Mouse (Mus musculus): ENCODE measurements around the gene Olfr1291-ps1. TPM values are rescaled to one million over a fixed set of nuclear protein-coding genes. Genes with fewer than 3 reads are reported as not detected.

Gene Olfr1291-ps1
- not detected in 2 replicates for polyA plus RNA-seq (2012; rRNA removed)

DNA sequence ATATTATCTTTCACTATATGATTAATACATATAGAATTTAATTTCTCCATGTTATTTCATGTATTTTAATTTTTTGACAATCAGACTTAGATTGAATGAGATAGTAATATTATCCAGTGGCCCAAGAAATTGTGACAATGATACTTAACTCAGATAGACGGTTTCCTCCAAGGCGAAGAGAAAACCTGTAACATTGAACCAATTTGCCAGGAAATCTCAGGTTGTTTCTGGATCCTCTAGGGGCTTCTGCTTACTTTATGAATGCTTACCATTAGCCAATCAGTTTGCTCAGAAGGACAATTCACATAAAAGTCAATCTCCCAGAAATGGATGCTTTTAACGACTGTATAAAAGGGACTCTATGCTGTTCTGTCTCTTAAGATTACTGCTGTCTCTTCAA, at the start of gene Olfr1291-ps1:
Gene Olfr1291-ps1, plus strand, starts transcription at position 301 of the 400 bp plus-strand sequence.
- no peak for TF ChIP-seq POLR2A (IDR thresholded peaks at IDR 0.05; ENCODE audit: borderline replicate concordance, extremely low read depth, insufficient read depth, insufficient read length, poor library complexity, severe bottlenecking)
- no peak for TF ChIP-seq CTCF (IDR thresholded peaks at IDR 0.05; ENCODE audit: borderline replicate concordance, extremely low read depth, insufficient read depth, insufficient read length)
- no peak for DNase-seq (ENCODE audit: low read depth)

DNA sequence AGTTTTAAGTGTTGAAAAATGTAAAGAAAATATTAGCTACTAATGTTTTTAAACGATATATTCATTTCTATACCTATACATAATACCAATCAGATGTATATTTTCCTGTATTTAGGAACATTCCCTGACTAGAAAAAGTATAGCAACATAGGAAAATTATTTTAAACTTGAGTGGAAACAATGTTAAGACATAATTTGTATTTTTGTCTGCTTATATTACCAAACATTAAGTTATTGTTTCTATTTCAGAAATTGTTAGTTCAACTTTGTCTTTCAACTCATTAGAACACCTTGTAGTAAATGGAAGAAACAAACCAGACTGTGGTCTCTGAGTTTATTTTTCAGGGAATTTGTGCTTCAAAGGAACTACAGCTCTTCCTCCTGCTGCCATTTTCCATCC, 48.1 kb upstream of the Olfr1291-ps1 start, which contains the start of gene Olfr1287:
Gene Olfr1287, plus strand, starts transcription at position 301 of the 400 bp plus-strand sequence.
- TF ChIP-seq CTCF (IDR thresholded peaks at IDR 0.05; ENCODE audit: borderline replicate concordance, extremely low read depth, insufficient read depth, insufficient read length): no peak
- no peak for TF ChIP-seq POLR2A (IDR thresholded peaks at IDR 0.05; ENCODE audit: borderline replicate concordance, extremely low read depth, insufficient read depth, insufficient read length, poor library complexity, severe bottlenecking)

DNA sequence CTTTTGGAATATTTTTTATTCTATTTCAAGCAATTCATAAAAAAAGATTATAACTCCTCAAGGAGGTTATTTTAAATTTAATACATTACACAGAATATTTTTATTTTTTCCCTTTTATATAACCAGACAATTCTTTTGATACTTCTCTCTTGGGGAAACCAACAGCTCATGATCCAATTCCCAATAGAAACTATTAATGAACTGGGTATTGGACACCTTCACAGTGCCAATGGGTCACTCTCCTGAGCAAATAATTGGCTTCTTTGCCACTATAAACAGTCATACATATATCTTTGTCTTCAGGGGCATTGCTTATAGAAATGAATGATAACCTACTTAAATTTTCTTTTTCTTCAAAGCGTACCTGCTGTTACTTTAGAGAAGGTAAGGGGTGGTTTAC, 23.2 kb upstream of the Olfr1291-ps1 start, which contains the start of gene Olfr1288:
Gene Olfr1288, plus strand, starts transcription at position 301 of the 400 bp plus-strand sequence.
- no peak for DNase-seq (ENCODE audit: low read depth)
- TF ChIP-seq CTCF (IDR thresholded peaks at IDR 0.05; ENCODE audit: borderline replicate concordance, extremely low read depth, insufficient read depth, insufficient read length) (no peak), POLR2A (IDR thresholded peaks at IDR 0.05; ENCODE audit: borderline replicate concordance, extremely low read depth, insufficient read depth, insufficient read length, poor library complexity, severe bottlenecking) (no peak)

More for the DNA sequence above, 48.1 kb upstream of the Olfr1291-ps1 start, which contains the start of gene Olfr1287:
- DNase-seq (ENCODE audit: low read depth): no peak

DNA sequence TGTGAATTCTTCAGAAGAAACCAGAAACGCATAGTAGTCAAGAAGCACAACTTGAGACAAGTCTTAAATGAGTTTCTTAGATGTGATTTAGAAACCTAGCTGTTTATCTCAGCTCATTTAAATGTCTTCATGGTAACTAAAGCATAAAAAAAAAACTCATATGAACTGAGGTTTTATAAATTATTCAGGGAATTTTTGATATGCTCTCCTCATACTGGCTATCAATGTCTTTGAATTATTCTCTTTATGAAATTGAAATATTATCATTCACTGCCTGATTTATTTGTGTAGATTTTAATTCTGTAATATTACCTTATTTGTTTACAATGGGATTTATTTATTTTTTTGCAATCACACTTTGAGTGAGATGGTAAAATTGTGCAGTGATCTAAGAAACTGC, 16.5 kb upstream of the Olfr1291-ps1 start, which contains the start of gene Olfr1289:
Gene Olfr1289, plus strand, starts transcription at position 301 of the 400 bp plus-strand sequence.
- no peak for DNase-seq (ENCODE audit: low read depth)
- TF ChIP-seq CTCF (IDR thresholded peaks at IDR 0.05; ENCODE audit: borderline replicate concordance, extremely low read depth, insufficient read depth, insufficient read length) (no peak), POLR2A (IDR thresholded peaks at IDR 0.05; ENCODE audit: borderline replicate concordance, extremely low read depth, insufficient read depth, insufficient read length, poor library complexity, severe bottlenecking) (no peak)

DNA sequence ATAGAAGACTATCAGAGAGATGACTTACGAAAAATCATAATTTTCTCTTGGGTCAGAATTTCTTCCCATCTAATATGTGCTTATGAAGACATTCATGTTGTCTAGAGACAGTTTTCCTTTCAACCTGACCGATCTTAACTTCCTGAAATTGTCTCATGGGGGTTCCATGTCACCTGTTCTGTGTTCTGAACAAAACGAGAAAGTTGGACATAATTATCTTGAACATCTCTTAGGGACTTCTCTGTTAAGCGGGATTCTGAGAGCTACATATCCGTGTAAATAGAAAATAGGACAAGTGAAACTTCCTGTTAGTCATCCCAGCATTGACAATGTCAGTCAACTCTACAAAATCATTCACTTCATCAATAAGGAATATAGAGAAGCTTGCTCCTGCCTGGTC, 3.3 kb upstream of the Olfr1291-ps1 start, which contains the start of gene Olfr1290:
Gene Olfr1290, minus strand, starts transcription at position 101 of the 400 bp plus-strand sequence.
- DNase-seq (ENCODE audit: low read depth): no peak
- no peak for TF ChIP-seq POLR2A (IDR thresholded peaks at IDR 0.05; ENCODE audit: borderline replicate concordance, extremely low read depth, insufficient read depth, insufficient read length, poor library complexity, severe bottlenecking)
- TF ChIP-seq CTCF (IDR thresholded peaks at IDR 0.05; ENCODE audit: borderline replicate concordance, extremely low read depth, insufficient read depth, insufficient read length): no peak

DNA sequence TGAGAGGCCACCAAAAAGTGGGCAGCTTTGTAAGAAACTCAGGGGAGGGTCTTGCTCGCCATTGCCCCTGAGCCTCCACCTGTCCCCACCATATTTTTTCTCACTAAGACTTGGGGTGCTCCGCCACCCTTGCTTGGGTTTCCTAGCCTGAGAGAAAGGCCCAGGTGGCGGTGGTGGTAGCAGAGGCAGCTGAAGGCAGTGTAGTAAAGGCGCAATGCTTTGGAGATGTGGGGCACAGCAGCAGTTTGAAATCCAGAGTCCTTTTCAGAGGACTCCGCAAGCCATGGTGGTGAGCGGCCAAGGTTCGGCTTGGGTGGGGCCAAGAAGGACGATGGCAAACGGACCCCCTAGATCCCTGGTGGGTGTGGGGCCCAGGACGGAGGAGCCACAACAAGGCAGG, 20.5 kb downstream of the Olfr1291-ps1 start:
- no peak for DNase-seq (ENCODE audit: low read depth)
- TF ChIP-seq CTCF (IDR thresholded peaks at IDR 0.05; ENCODE audit: borderline replicate concordance, extremely low read depth, insufficient read depth, insufficient read length): no peak
- TF ChIP-seq POLR2A (IDR thresholded peaks at IDR 0.05; ENCODE audit: borderline replicate concordance, extremely low read depth, insufficient read depth, insufficient read length, poor library complexity, severe bottlenecking): no peak

DNA sequence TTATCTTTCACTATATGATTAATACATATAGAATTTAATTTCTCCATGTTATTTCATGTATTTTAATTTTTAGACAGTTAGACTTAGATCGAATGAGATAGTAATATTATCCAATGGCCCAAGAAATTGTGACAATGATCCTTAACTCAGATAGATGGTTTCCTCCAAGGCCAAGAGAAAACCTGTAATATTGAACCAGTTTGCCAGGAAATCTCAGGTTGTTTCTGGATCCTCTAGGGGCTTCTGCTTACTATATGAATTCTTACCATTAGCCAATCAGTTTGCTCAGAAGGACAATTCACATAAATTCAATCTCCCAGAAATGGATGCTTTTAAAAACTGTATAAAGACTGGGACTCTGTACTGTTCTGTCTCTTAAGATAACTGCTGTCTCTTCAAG, 27.9 kb downstream of the Olfr1291-ps1 start, which contains the start of gene Olfr1293-ps:
Gene Olfr1293-ps, plus strand, starts transcription at position 301 of the 400 bp plus-strand sequence.
- DNase-seq (ENCODE audit: low read depth): no peak
- TF ChIP-seq POLR2A (IDR thresholded peaks at IDR 0.05; ENCODE audit: borderline replicate concordance, extremely low read depth, insufficient read depth, insufficient read length, poor library complexity, severe bottlenecking) (no peak), CTCF (IDR thresholded peaks at IDR 0.05; ENCODE audit: borderline replicate concordance, extremely low read depth, insufficient read depth, insufficient read length) (no peak)

DNA sequence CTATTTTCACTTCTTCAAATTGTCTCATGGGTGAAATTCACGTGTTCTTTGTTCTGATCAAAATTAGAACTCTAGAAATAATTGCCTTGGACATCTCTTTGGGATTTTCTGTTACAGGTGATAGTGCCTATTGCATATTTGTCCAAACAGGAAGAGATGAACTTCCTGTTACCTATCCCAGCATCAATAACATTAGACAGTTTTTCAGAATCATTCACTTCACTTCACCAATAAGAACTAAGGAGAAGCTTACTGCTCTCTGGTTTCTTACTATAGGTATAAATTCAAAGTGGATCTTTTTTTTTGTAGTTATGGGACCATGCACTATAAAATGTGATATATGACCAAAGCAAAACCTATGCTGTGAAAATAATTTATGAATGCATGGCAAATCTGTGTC, 43.2 kb downstream of the Olfr1291-ps1 start, which contains the start of gene Olfr1294:
Gene Olfr1294, minus strand, starts transcription at position 101 of the 400 bp plus-strand sequence.
- DNase-seq (ENCODE audit: low read depth): no peak
- no peak for TF ChIP-seq POLR2A (IDR thresholded peaks at IDR 0.05; ENCODE audit: borderline replicate concordance, extremely low read depth, insufficient read depth, insufficient read length, poor library complexity, severe bottlenecking)
- TF ChIP-seq CTCF (IDR thresholded peaks at IDR 0.05; ENCODE audit: borderline replicate concordance, extremely low read depth, insufficient read depth, insufficient read length): no peak

Other genes with a start within 250 kb of the Olfr1291-ps1 start
- not detected in 2 replicates for gene Olfr1276, start 242.7 kb upstream of the Olfr1291-ps1 start, polyA plus RNA-seq (2012; rRNA removed)
- gene Olfr1277, start 223.1 kb upstream of the Olfr1291-ps1 start, polyA plus RNA-seq (2012; rRNA removed): not detected in 2 replicates
- gene Olfr1278, start 207.0 kb upstream of the Olfr1291-ps1 start, polyA plus RNA-seq (2012; rRNA removed): not detected in 2 replicates
- gene Olfr1279, start 196.5 kb upstream of the Olfr1291-ps1 start, polyA plus RNA-seq (2012; rRNA removed): not detected in 2 replicates
- not detected in 2 replicates for gene Olfr1280, start 183.2 kb upstream of the Olfr1291-ps1 start, polyA plus RNA-seq (2012; rRNA removed)
- gene Olfr1281, start 170.7 kb upstream of the Olfr1291-ps1 start, polyA plus RNA-seq (2012; rRNA removed): not detected in 2 replicates
- not detected in 2 replicates for gene Olfr1282, start 161.1 kb upstream of the Olfr1291-ps1 start, polyA plus RNA-seq (2012; rRNA removed)
- not detected in 2 replicates for gene Olfr1283, start 130.4 kb upstream of the Olfr1291-ps1 start, polyA plus RNA-seq (2012; rRNA removed)
- not detected in 2 replicates for gene Olfr1284, start 121.7 kb upstream of the Olfr1291-ps1 start, polyA plus RNA-seq (2012; rRNA removed)
- gene Olfr1286, start 74.1 kb upstream of the Olfr1291-ps1 start, polyA plus RNA-seq (2012; rRNA removed): not detected in 2 replicates
- gene Olfr1287, start 48.0 kb upstream of the Olfr1291-ps1 start, polyA plus RNA-seq (2012; rRNA removed): not detected in 2 replicates
- gene Olfr1288, start 23.1 kb upstream of the Olfr1291-ps1 start, polyA plus RNA-seq (2012; rRNA removed): not detected in 2 replicates
- gene Olfr1289, start 16.4 kb upstream of the Olfr1291-ps1 start, polyA plus RNA-seq (2012; rRNA removed): not detected in 2 replicates
- gene Olfr1290, start 3.4 kb upstream of the Olfr1291-ps1 start, polyA plus RNA-seq (2012; rRNA removed): not detected in 2 replicates
- not detected in 2 replicates for gene Olfr1293-ps, start 28.0 kb downstream of the Olfr1291-ps1 start, polyA plus RNA-seq (2012; rRNA removed)
- not detected in 2 replicates for gene Olfr1294, start 43.1 kb downstream of the Olfr1291-ps1 start, polyA plus RNA-seq (2012; rRNA removed)
- gene Olfr1295, start 72.5 kb downstream of the Olfr1291-ps1 start, polyA plus RNA-seq (2012; rRNA removed): not detected in 2 replicates
- not detected in 2 replicates for gene Olfr1297, start 129.3 kb downstream of the Olfr1291-ps1 start, polyA plus RNA-seq (2012; rRNA removed)
- gene Olfr1298, start 152.0 kb downstream of the Olfr1291-ps1 start, polyA plus RNA-seq (2012; rRNA removed): not detected in 2 replicates
- not detected in 2 replicates for gene Olfr1299, start 164.2 kb downstream of the Olfr1291-ps1 start, polyA plus RNA-seq (2012; rRNA removed)